Mouse (Mus musculus): ENCODE results near the gene Prdm10. TPM values are rescaled to one million over a fixed set of nuclear protein-coding genes. Genes with fewer than 3 reads are reported as not detected.

The Prdm10 gene
- total RNA-seq, 4 experiments from 2014 or later, result 7.9 to 10.8 (median 10.5) TPM

DNA sequence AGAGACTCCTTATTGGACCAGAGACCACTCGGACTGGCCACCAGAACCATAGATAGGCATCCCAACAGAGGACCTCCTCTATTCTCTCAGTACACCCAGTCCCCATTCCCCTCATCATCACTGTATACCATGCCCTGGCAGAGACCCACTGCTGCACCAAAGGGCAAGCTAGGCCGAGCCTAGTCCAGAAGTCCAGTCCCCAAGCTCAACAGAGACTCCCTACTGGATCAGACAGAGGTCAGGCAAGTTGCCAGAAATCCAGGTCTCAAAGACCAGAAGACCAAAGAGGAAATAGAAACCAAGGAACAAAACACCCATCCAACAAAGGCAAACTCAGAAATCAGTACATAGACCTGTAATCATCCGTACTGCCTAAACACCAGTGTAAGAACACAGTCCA lies 91.4 kb downstream of the Prdm10 start:
- no peak for DNase-seq

DNA sequence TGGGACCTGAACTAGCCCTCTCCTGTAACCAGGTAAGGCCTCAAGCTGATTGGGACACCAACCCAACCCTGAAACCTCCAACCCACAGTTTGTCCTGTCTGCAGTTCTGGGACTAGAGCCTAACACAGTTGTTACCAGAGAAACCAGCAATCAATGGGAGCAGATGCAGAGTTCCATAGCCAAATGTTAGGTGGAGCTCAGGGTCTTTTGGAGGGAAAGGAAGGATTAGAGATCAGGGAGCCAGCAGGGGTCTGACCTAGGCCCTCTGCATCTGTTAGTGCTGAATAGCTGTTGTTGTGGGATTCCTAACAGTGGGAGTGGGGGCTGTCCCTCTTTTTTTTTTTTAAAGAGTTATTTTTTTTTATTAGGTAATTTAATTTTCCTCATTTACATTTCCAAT lies 96.3 kb downstream of the Prdm10 start:
- DNase-seq, result no peak

DNA sequence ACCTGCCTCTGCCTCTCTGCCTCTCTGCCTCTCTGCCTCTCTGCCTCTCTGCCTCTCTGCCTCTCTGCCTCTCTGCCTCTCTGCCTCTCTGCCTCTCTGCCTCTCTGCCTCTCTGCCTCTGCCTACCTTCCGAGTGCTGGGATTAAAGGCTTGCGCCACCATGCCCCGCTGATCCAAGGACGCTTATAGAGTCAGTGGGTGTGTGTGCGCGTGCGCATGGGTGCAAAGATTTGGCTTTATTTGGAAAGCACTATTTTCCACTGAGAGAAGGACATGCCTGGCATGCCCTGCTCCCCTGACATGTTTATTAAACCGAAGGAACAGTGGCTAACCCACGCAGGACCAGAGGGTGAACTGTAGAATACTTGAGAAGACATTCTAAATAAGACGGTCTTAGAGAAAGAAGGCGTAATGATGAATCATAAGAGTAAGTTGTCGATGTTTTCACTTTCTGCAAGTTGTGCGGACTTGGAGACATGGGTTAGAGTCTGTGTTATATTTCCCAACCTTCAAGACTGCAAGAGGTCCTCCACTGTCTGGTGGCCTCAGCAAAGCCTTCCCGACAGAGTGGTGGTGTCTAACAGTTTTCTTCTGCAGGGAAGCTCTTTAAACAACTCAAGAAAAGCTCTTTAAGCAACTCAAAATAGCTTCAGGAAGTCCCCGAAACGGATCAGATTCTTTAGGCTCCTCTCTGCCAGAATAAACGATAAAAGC lies 104.6 kb downstream of the Prdm10 start:
- no peak for DNase-seq

DNA sequence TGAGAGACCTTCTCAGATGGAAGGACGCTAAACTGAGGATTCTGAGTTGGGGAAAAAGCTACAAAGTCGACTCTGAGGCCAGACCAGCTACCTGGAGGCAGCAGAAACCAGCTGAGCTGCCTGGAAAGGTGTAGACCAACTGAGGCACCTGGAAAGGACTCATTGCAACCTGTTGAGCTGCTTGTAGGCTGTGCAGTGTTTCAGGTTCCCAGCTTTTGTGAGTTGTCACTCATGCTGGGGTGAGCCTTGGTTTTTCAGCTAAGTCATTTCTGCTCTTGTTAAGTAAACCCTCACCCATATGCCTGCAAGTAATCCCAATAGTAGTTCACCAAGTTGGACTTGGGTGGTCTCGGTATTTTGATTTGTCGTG lies 105.1 kb downstream of the Prdm10 start:
- no peak for DNase-seq

DNA sequence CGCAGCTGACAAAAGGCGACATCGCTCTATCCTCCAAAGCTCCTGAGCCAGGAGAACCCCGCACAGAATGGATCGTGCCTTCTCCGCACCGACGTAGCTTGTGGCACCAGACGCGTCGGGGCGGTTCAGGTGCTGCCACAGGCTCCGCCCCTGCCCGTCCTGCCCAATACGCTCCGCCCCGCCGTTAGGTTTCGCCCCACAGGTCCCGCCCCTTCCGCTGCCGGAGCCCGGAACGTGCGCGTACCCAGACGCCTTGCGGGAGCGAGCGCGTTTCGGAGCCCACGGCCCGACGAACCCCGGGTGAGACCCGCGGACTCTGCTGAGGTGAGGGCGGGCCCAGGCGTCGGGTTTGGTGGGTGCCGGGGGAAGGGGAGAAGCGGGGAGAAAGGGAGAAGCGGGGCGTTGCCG lies 105.6 kb downstream of the Prdm10 start, which contains the start of gene Nfrkb:
Gene Nfrkb, plus strand, starts transcription at position 246 of the 408 bp plus-strand sequence.
- DNase-seq, result peak; percentile 92

DNA sequence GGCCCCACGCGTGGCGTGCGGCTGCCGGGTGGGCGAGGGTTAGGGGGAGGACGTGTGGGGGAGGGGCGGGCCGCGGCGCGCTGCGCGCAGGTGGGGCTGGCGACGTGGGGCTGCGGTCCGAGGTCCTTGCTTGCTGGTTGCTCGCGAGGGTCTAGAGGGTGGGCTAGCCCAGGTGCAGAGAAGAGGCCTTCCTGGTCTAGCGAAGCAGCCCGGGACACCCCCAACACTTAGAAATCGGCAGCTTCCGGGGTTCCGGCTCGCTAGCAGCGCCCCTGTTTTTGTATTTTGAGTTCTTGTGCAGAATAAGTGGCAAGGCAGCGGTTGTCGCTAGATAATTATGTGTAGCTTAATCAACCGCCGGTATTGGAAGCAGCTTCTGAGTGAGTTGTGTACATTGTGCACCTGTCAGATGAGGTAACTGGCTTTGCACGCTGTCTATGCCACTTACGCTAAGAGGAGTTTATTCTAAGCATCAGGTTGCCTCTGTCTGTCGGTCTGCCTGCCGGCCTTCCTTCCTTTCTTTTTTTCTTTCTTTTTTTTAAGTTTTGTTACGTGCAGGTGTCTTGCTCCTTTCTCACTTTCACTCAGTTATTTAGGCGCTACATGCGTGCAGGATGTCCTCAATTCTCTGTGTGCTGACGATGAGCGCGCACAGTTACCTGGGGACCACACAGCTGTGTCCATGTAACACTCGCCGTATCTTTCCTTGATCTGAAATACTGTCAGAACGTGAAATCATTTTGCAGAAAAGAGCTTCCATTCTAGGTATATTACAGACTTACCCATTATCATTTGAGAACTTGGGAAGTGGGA lies 106.2 kb downstream of the Prdm10 start:
- DNase-seq, result no peak

DNA sequence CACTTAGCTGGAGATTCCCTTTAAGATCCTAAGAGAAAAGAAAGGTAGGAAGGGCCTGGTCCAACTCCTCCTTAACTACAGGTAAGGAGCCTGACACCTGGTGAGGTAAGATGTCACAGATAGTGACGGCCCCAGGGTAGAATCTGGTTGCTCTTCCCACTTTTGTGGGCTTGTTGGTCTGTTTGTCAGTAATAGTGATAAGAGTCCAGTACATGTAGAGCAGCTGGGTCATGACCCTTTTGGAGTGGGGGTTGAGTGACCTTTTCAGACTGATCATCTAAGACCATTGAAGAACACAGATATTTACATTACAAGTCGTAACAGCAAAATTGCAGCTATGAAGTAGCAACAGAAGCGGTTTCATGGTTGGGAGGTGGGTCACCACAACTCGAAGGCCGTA lies 106.9 kb downstream of the Prdm10 start:
- DNase-seq, result no peak

DNA sequence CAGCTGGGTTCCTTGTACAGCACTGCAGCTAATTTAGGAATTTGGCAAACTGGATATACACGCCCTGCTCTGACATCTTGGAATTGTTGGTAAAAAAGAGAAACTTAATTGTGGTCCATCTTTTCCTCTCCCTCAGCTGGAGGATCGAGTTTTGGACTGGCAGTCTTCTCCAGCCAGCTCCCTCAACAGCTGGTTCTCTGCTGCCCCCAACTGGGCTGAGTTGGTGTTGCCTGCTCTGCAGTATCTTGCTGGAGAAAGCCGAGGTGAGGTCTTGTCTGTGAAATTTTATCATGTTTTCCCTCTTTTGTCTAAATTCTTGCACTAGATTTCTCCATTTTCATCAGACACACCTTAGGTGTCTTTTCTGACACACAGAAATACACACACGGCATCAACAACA lies 120.1 kb downstream of the Prdm10 start:
- DNase-seq, result no peak

DNA sequence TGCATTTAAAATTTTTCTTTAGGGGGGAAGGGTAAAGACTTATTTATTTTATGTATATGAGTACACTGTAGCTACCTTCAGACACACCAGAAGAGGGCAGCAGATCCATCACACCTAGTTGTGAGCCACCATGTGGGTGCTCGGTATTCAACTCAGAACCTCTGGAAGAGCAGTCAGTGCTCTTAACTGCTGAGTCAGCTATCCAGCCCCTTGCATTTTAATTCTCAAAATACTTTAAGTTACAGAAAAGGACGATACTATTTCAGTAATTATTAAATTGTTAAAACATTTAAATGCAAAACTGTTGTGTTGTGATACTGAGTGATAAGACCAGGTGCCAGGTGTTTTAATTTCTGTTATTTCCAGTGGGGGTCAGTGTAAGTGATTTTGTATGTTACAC lies 124.0 kb downstream of the Prdm10 start:
- DNase-seq, result no peak

DNA sequence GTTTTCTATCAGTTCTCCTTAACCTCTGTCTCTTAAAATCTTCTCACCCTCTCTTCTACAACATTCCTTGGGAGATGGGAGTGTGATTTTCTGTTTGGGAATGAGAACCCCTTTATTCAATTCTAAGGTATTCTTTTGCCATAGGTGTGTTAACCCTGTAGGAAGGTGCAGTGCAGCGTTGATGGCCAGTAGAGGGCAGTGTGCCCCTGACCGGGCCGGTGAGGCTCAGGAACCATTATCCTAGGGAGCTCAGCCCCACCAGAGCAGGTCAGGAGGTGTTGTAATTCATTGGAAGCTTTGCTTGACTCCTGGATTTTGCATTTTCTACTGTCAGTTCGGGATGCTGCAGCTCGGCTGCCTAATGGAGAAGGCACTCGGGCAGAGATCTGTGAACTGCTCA lies 124.9 kb downstream of the Prdm10 start:
- DNase-seq, result no peak

DNA sequence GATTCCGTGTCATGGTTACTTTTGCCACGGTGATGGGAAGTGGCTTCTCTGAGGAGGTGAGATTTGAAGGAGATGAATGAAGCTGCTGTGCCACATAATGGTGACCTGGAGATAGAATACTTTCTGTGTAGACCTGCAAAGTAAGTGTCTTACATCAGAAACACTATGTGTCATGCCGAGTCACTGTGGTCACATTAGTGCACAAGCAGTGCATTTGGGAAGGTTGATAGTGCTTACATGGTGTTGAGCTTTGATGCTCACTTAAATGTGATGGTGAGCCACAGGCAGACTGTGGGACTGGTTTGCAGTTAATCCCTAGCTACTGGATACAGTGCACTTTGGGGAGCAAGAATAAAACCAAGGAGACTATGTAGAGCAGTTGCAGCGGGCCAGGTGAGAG lies 131.8 kb downstream of the Prdm10 start:
- DNase-seq, result no peak

DNA sequence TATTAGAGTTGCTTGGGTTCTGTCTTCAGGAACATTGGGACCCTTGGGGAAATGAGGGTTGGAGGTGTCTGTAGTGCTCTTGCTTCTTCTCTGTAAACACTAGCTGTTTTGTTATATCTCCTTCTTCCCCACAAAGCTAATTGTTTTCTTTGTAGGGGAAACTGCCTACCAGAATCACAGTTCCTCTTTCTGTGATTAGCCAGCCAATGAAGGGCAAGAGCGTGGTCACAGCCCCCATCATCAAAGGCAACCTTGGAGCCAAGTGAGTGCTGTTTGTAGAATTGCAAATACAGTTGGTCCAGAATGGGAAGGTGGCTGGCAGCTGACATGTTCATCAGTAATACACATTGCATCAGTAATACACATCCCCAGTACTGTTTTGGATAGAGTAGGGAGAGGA lies 138.5 kb downstream of the Prdm10 start:
- no peak for DNase-seq

DNA sequence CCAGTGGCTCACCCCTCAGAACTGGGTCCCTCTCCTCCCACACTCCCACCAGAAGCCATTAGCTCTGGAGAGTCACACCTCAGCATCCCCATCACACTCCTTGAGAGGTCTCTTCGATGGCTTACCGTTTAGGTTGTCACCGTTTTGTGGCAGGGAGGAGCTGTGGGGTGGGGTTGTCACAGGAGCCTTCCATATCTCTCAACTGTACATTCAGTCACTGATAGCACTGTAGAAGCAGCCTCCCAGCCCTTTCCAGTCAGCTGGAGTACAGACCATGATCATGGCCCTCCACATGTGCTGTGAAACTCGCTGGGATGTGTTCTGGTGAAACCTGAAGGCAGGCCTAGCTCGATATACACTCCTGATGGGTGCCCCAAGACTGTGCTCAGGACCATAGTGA lies 141.8 kb downstream of the Prdm10 start:
- no peak for DNase-seq

DNA sequence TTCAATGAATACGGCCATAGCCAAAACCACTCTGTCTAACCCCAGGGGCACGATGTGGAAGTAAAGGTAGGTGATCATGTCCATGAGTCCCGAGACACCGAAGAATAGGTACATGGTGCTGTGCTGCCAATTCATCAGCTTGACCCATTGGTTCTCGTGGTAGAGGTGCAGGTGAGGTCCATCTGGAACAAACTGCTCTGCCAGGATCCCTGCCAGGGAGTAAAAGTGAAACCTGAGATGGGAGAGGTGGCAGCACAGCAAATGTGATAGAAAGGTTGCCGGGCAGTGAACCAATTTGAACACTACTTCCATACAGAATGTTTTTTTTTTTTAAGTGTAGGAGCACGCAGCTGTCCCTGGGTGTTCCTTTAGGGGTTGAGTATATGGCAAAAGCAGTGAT lies 148.6 kb downstream of the Prdm10 start:
- no peak for DNase-seq

DNA sequence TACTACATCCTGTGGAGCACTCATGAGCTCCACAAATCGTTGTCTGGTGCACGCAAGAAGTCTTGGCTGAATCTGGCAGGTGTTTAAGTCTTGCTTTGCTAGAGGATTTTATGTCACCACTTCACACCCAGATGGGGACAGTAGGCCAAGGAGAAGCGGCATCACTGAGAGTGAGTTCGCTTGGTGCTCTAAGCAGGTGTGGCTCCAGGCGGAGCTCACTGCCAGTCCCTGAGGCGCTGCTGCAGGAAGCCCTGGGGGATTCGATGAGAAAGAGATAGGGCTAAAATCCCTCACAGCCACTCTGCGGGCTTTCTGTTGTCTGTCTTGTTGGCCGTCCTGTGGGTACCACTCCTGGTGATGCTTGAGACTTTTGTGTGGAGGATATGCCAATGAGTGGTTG lies 149.7 kb downstream of the Prdm10 start:
- DNase-seq, result no peak

Other genes with a start within 250 kb of the Prdm10 start
- 10 to 100 TPM; 44.8 to 62.2 (median 51.1) TPM for gene Zbtb44, start 249.9 kb upstream of the Prdm10 start, total RNA-seq (2022)
- gene St14, start 148.7 kb upstream of the Prdm10 start, total RNA-seq (2022), result 1 to 10 TPM in 1 of 4 experiments, under 1 TPM in 3; 0.65 to 1.1 (median 0.84) TPM
- gene Aplp2, start 68.7 kb upstream of the Prdm10 start, total RNA-seq (2022), result 100 to 1,000 TPM; 633 to 794 (median 714) TPM
- gene Nfrkb, start 105.7 kb downstream of the Prdm10 start, total RNA-seq (2022), result 10 to 100 TPM; 16.8 to 41.2 (median 24.9) TPM
- 10 to 100 TPM; 16.2 to 65.4 (median 27.5) TPM for gene Tmem45b, start 183.9 kb downstream of the Prdm10 start, total RNA-seq (2022)

All from adrenal gland, adult 8-10 months (tissue).